Mouse (Mus musculus) hindbrain, embryonic 13.5 days (tissue): Measurements from ENCODE around the gene Slc8a1. TPM values are rescaled to one million over a fixed set of nuclear protein-coding genes. Genes with fewer than 3 reads are reported as not detected.
A peak's percentile ranks its signal among the peaks of the same experiment; 100 is the strongest.

ENCODE experiments used
- ATAC-seq: fragments of 200-750 bp; cut with Nextera tagmentation; 2 replicates; pipeline ENCODE4 v1.8.0; 2017; ENCODE audit warnings: moderate TSS enrichment; ENCODE audit not compliant: low FRiP score
- H3K27ac ChIP-seq: fragments of 300-500 bp; sonication (generic); 2 replicates; pipeline ENCODE4 v1.5.1; 2015; ENCODE audit warnings: inconsistent platforms, mild to moderate bottlenecking, moderate library complexity
- H3K27me3 ChIP-seq: fragments of 300-500 bp; sonication (generic); 2 replicates; pipeline ENCODE4 v1.6.1; 2015; ENCODE audit warnings: mild to moderate bottlenecking, inconsistent platforms
- H3K36me3 ChIP-seq: fragments of 300-500 bp; sonication (generic); 2 replicates; pipeline ENCODE4 v1.6.1; 2015; ENCODE audit warnings: mild to moderate bottlenecking, inconsistent platforms
- H3K4me1 ChIP-seq: fragments of 300-500 bp; sonication (generic); replicated peaks from 2 replicates; pipeline ENCODE4 v1.6.1; 2015; ENCODE audit warnings: inconsistent platforms
- H3K4me2 ChIP-seq: fragments of 300-500 bp; sonication (generic); 2 replicates; pipeline ENCODE4 v1.6.1; 2015; ENCODE audit warnings: inconsistent platforms, mild to moderate bottlenecking, moderate library complexity
- H3K4me3 ChIP-seq: fragments of 300-500 bp; sonication (generic); 2 replicates; pipeline ENCODE4 v1.5.1; 2015; ENCODE audit warnings: mild to moderate bottlenecking, inconsistent platforms
- H3K9ac ChIP-seq: fragments of 300-500 bp; sonication (generic); 2 replicates; pipeline ENCODE4 v1.6.1; 2015; ENCODE audit warnings: mild to moderate bottlenecking, inconsistent platforms
- H3K9me3 ChIP-seq: fragments of 300-500 bp; sonication (generic); 2 replicates; pipeline ENCODE4 v1.6.1; 2016; ENCODE audit warnings: inconsistent platforms
- WGBS: fragments of 180-500 bp; shearing (Covaris S2); methylation state at CpG from one replicate; pipeline ENCODE4 v1.1.7; 2015; 5-methylcytosine and 5-hydroxymethylcytosine counted together
- polyA plus RNA-seq: library from polyadenylated mRNA; unstranded; fragments of >200 nt; fragmentation: Nextera tagmentation; extraction: Ambion mirVana; gene quantifications from 2 replicates; pipeline ENCODE4 v1.2.1, GENCODE M21; 2015

Gene Slc8a1
- polyA plus RNA-seq, 1 experiment from 2014 or later, result 15.0 TPM

- 43% methylated on average over 10 of the region's 10 CpGs for WGBS
- no peaks in the 10 kb centered on the region for H3K9me3 ChIP-seq
- no peak overlapping the region for H3K4me2 ChIP-seq
- H3K27me3 ChIP-seq, result no peaks in the 10 kb centered on the region
- no peak overlapping the region for H3K9ac ChIP-seq
- peaks cover 15% of the 10 kb centered on the region for H3K36me3 ChIP-seq
- peaks cover 25% of the 10 kb centered on the region for H3K4me1 ChIP-seq
- H3K4me3 ChIP-seq, result no peak overlapping the region
- no peak for ATAC-seq
- H3K27ac ChIP-seq, result no peak overlapping the region
Measured at GRCm38 (mm10) chr17:81424256-81424912, 313.8 kb downstream of the Slc8a1 start.

- no peaks in the 10 kb centered on the region for H3K36me3 ChIP-seq
- no peak overlapping the region for H3K4me2 ChIP-seq
- no peaks in the 10 kb centered on the region for H3K9me3 ChIP-seq
- H3K4me1 ChIP-seq, result peaks cover 25% of the 10 kb centered on the region
- no peak overlapping the region for H3K4me3 ChIP-seq
- ATAC-seq, result peak; percentile 87
- H3K27me3 ChIP-seq, result no peaks in the 10 kb centered on the region
- 44% methylated on average over 10 of the region's 10 CpGs for WGBS
- H3K9ac ChIP-seq, result no peak overlapping the region
- H3K27ac ChIP-seq, result peak overlapping the region; percentile 65
Measured at GRCm38 (mm10) chr17:81419802-81420459, 318.2 kb downstream of the Slc8a1 start.

DNA sequence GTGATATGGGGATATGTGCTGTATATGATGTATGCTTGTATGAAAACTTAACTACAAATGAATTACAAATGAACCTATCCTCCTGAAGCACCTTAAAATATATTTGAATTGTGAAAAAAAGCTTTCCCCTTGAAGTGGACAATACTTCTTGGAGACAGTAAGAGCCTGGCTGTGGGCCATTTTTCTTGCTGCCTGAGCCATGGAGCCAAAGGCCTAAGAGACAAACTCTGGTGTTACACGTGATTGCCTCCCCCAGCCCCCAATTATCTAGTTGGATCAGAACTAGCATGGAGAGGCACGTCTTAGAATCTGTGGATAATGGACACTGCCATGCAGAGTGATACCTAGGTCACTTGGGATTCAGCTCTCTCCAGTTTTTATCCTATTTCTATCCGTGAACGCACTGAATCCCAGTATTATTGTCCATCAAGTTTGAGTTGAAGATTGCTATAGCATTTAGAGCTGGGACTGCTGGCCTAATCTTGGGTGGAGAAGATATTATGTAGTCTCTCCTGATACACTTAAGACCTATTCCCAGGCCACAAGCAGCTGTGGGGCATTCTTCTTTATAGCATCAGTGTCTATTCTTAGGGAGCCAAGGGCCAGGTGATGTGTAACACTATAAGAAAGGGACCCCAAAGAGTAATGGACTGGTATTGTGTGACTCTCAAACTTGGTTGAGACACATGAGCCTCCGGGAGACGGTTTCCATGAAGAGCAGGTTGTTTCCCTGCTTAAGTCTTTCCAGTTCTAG lies 321.6 kb downstream of the Slc8a1 start:
- Histone ChIP-seq H3K27me3 (no peaks in the 10 kb centered on the region), H3K36me3 (no peaks in the 10 kb centered on the region), H3K27ac (no peak overlapping the region), H3K4me2 (no peak overlapping the region), H3K4me3 (no peak overlapping the region), H3K9ac (no peak overlapping the region), H3K9me3 (no peaks in the 10 kb centered on the region), H3K4me1 (peaks cover 10% of the 10 kb centered on the region)
- 89% methylated on average over 6 of the region's 6 CpGs for WGBS
- no peak for ATAC-seq

- H3K4me2 ChIP-seq, result no peak overlapping the region
- 94% methylated on average over 4 of the region's 4 CpGs for WGBS
- peaks cover 6% of the 10 kb centered on the region for H3K36me3 ChIP-seq
- no peak overlapping the region for H3K27ac ChIP-seq
- no peak for ATAC-seq
- H3K27me3 ChIP-seq, result no peaks in the 10 kb centered on the region
- no peaks in the 10 kb centered on the region for H3K4me1 ChIP-seq
- no peak overlapping the region for H3K9ac ChIP-seq
- no peaks in the 10 kb centered on the region for H3K9me3 ChIP-seq
- no peak overlapping the region for H3K4me3 ChIP-seq
Measured at GRCm38 (mm10) chr17:81412736-81413135, 325.4 kb downstream of the Slc8a1 start.

DNA sequence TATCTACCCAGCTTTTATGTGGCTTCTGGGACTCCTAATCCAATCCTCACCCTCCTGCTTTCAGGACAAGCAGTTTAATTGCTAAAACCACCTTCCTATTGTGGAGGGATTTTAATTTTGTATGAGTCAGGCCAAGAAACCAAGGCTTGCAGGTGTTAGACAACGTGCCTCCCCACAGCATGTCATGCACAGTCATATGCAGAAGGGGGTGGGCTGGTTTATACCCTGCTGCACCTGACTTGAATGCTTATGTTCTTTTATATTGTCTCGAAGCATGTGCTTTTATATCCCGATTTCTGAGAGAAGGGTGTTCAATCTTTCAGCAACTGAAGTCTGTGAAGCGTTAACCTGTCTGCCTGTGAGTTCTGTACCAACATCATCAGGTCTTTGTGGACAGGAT lies 334.0 kb downstream of the Slc8a1 start:
- peaks cover 16% of the 10 kb centered on the region for H3K4me1 ChIP-seq
- H3K4me2 ChIP-seq, result no peak overlapping the region
- H3K9ac ChIP-seq, result peak overlapping the region; percentile 19; the same call in 1 of the 2 replicates
- H3K9me3 ChIP-seq, result no peaks in the 10 kb centered on the region
- no peaks in the 10 kb centered on the region for H3K27me3 ChIP-seq
- H3K4me3 ChIP-seq, result no peak overlapping the region
- WGBS, result 59% methylated on average over 4 of the region's 4 CpGs
- H3K36me3 ChIP-seq, result peaks cover 14% of the 10 kb centered on the region
- ATAC-seq, result no peak
- H3K27ac ChIP-seq, result peak overlapping the region; percentile 55; the same call in 1 of the 2 replicates

GRCm38 (mm10) chr17:81403121-81403520 lies 335.1 kb downstream of the Slc8a1 start:
- Histone ChIP-seq H3K9me3 (no peaks in the 10 kb centered on the region), H3K4me1 (peaks cover 16% of the 10 kb centered on the region), H3K4me3 (no peak overlapping the region), H3K9ac (no peak overlapping the region), H3K36me3 (peaks cover 12% of the 10 kb centered on the region), H3K4me2 (no peak overlapping the region), H3K27me3 (no peaks in the 10 kb centered on the region), H3K27ac (no peak overlapping the region)
- 85% methylated on average over 4 of the region's 4 CpGs for WGBS
- ATAC-seq, result no peak

- Histone ChIP-seq H3K4me1 (peaks cover 16% of the 10 kb centered on the region), H3K9ac (no peak overlapping the region), H3K27me3 (no peaks in the 10 kb centered on the region), H3K4me3 (no peak overlapping the region), H3K9me3 (no peaks in the 10 kb centered on the region), H3K4me2 (no peak overlapping the region), H3K36me3 (peaks cover 7% of the 10 kb centered on the region), H3K27ac (no peak overlapping the region)
- no peak for ATAC-seq
- WGBS, result 80% methylated on average over 2 of the region's 2 CpGs
Measured at GRCm38 (mm10) chr17:81402636-81403035, 335.5 kb downstream of the Slc8a1 start.

DNA sequence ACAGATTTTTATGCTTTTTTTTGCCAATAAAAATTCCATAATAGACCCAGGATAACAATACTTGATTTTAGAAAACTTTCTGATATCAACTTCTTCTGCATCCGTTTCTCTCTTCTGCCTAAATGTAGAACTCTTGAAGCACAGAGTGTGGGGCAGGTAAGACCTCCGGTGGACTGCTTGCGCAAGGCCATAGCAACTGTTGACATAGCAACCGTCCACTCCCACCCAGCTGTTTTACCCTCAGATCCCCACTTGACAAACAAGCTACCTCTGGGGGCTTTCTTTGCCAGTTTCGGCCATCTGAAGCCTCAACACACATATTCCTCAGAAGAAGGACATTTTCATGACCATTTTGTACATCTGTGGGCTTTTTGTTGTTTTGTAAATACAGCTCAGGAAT lies 337.8 kb downstream of the Slc8a1 start:
- H3K9ac ChIP-seq, result no peak overlapping the region
- no peak overlapping the region for H3K4me3 ChIP-seq
- WGBS, result 63% methylated on average over 5 of the region's 5 CpGs
- no peak overlapping the region for H3K4me2 ChIP-seq
- peaks cover 17% of the 10 kb centered on the region for H3K4me1 ChIP-seq
- no peaks in the 10 kb centered on the region for H3K27me3 ChIP-seq
- no peaks in the 10 kb centered on the region for H3K36me3 ChIP-seq
- H3K9me3 ChIP-seq, result no peaks in the 10 kb centered on the region
- ATAC-seq, result 0 out of 2 replicates have a peak, but pooled peaks have one; percentile 66
- H3K27ac ChIP-seq, result peak overlapping the region; percentile 69

- no peak overlapping the region for H3K4me3 ChIP-seq
- H3K9ac ChIP-seq, result no peak overlapping the region
- no peaks in the 10 kb centered on the region for H3K27me3 ChIP-seq
- no peaks in the 10 kb centered on the region for H3K9me3 ChIP-seq
- H3K36me3 ChIP-seq, result no peaks in the 10 kb centered on the region
- 49% methylated on average over 1 of the region's 1 CpGs for WGBS
- H3K4me1 ChIP-seq, result peaks cover 12% of the 10 kb centered on the region
- H3K4me2 ChIP-seq, result no peak overlapping the region
- no peak for ATAC-seq
- no peak overlapping the region for H3K27ac ChIP-seq
Measured at GRCm38 (mm10) chr17:81397434-81397833, 340.7 kb downstream of the Slc8a1 start.

DNA sequence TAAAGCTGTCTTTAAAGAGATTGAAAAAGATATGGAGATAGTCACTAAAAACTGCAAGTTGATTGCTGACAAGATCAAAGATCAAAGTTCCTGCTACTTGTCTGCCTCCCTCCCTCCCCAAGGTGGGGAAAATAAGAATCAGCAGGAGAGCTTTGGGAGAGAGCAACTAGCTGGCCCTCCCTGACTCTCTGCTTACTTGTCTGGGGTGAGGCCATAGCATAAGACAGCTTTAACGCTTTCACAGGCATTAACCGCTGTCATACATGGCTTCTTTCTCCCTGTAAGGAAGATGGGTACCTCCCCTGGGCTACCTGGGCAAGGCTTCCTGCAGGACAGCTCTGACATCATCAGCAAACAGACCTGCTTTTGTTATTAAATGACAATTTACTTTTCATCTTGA lies 344.1 kb downstream of the Slc8a1 start:
- Histone ChIP-seq H3K36me3 (no peaks in the 10 kb centered on the region), H3K9me3 (no peaks in the 10 kb centered on the region), H3K27me3 (no peaks in the 10 kb centered on the region), H3K4me3 (no peak overlapping the region), H3K4me2 (no peak overlapping the region), H3K9ac (0 out of 2 replicates have a peak overlapping the region, but pooled peaks have one; percentile 19), H3K27ac (no peak overlapping the region), H3K4me1 (0 out of 2 replicates have a peak, but pooled peaks cover 14% of the 10 kb centered on the region)
- WGBS, result 40% methylated on average over 2 of the region's 2 CpGs
- no peak for ATAC-seq

- Histone ChIP-seq H3K4me1 (0 out of 2 replicates have a peak, but pooled peaks cover 14% of the 10 kb centered on the region), H3K36me3 (peaks cover 7% of the 10 kb centered on the region), H3K9ac (no peak overlapping the region), H3K4me2 (no peak overlapping the region), H3K27me3 (no peaks in the 10 kb centered on the region), H3K27ac (no peak overlapping the region), H3K4me3 (no peak overlapping the region), H3K9me3 (no peaks in the 10 kb centered on the region)
- ATAC-seq, result no peak
- 83% methylated on average over 4 of the region's 4 CpGs for whole genome bisulfite sequencing
Measured at GRCm38 (mm10) chr17:81393040-81393439, 345.1 kb downstream of the Slc8a1 start.

- H3K9ac ChIP-seq, result no peak overlapping the region
- no peak overlapping the region for H3K4me2 ChIP-seq
- 89% methylated on average over 7 of the region's 7 CpGs for WGBS
Measured at GRCm38 (mm10) chr17:81391478-81391877, 346.7 kb downstream of the Slc8a1 start.

More at GRCm38 (mm10) chr17:81391478-81391877, 346.7 kb downstream of the Slc8a1 start:
- H3K9me3 ChIP-seq, result no peaks in the 10 kb centered on the region
- H3K4me3 ChIP-seq, result no peak overlapping the region
- peaks cover 13% of the 10 kb centered on the region for H3K36me3 ChIP-seq
- 0 out of 2 replicates have a peak, but pooled peaks cover 14% of the 10 kb centered on the region for H3K4me1 ChIP-seq
- ATAC-seq, result no peak
- no peaks in the 10 kb centered on the region for H3K27me3 ChIP-seq
- no peak overlapping the region for H3K27ac ChIP-seq
